14 mouse cellular contexts compared by ENCODE assay signal in the genomic region with DNA sequence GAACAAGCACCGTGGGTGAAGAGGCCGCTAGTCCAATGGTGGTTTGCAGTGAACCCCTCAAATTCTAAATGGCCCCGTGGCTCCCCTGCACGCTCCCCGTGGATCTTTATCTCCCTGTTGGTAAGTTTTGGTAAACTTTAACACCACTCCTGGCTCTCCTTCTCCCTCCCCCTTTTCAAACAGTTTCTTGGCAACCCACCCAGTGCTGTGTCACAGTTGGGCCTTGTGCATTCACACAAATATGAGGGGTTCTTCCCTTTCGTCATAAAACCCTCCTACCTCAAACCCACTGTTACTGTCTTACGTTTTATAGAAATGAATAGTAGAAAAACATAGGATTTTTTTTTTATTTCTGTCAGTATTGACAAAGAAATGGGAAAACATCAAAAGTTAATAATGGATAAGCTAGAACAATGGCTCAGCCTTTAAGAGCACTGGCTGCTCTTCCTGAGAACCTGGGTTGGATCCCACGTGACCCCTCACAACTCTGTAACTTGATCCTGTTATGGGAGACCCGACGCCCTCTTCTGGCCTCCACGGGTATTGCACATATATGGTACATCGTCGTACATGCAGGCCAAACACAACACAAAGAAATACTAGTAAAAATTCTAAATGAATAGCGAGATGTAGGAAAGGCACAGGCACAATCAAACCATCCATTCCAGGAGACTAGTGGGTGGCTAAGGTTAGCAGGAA.
DNase-seq lines count a peak whose midpoint lies in the region; ATAC-seq and TF ChIP-seq lines count a peak whose summit lies in the region.
"Had no signal": no experiment of that assay in that cellular context is flagged by ENCODE, and none has a peak within 500 bp of the region (broad histone marks: within the 10 kb centered on the region; RNA-seq: fewer than 3 reads in every experiment).

No protein-coding gene starts in this region.

- no peaks in the 10 kb centered on the region for H3K9me3 ChIP-seq in forebrain, postnatal 0 days (ENCODE audit: low read length)
- no peaks in the 10 kb centered on the region for H3K9me3 ChIP-seq in forebrain, embryonic 14.5 days (replicated peaks; ENCODE audit: control insufficient read depth, low read length)
- H3K9me3 ChIP-seq: forebrain, embryonic 10.5 days; hindbrain, embryonic 10.5 days; midbrain, embryonic 13.5 days had no signal

- H3K4me2 ChIP-seq in forebrain, postnatal 0 days (ENCODE audit: low read depth) = no peak overlapping the region
- no peak overlapping the region for H3K4me2 ChIP-seq in forebrain, embryonic 14.5 days (ENCODE audit: low read length)
- H3K4me2 ChIP-seq: midbrain, embryonic 13.5 days had no signal

- WGBS in forebrain, postnatal 0 days = 82% methylated on average over 14 of the region's 14 CpGs
- 81% methylated on average over 14 of the region's 14 CpGs for WGBS in forebrain, embryonic 14.5 days
- 74% methylated on average over 14 of the region's 14 CpGs for WGBS in lung, adult 2 months
- WGBS in olfactory bulb, adult 2 months = 87% methylated on average over 14 of the region's 14 CpGs

- peak; percentile 24; the same call in 1 of the 2 replicates for TF ChIP-seq CTCF in forebrain, postnatal 0 days (IDR thresholded peaks at IDR 0.05; ENCODE audit: low read depth)
- peak; percentile 24; the same call in 1 of the 2 replicates for TF ChIP-seq CTCF in lung, adult 2 months (IDR thresholded peaks at IDR 0.05; ENCODE audit: insufficient read depth, low read length)
- 0 out of 2 replicates have a peak, but pooled peaks have one; percentile 17 for TF ChIP-seq CTCF in olfactory bulb, adult 2 months (IDR thresholded peaks at IDR 0.05; ENCODE audit: insufficient read depth, low read depth, low read length)

- no peaks in the 10 kb centered on the region for H3K36me3 ChIP-seq in forebrain, postnatal 0 days (ENCODE audit: insufficient read depth)
- H3K36me3 ChIP-seq in forebrain, embryonic 14.5 days (ENCODE audit: control insufficient read depth, insufficient read depth, low read length) = no peaks in the 10 kb centered on the region
- H3K36me3 ChIP-seq: forebrain, embryonic 10.5 days; hindbrain, embryonic 10.5 days; midbrain, embryonic 13.5 days had no signal

- TF ChIP-seq POLR2A in lung, adult 2 months (IDR thresholded peaks at IDR 0.05; ENCODE audit: borderline replicate concordance, extremely low read depth, low read depth, low read length) = no peak
- TF ChIP-seq POLR2A in olfactory bulb, adult 2 months (IDR thresholded peaks at IDR 0.05; ENCODE audit: insufficient read depth, low read depth, low read length) = no peak

- no peak overlapping the region for H3K9ac ChIP-seq in forebrain, postnatal 0 days
- no peak overlapping the region for H3K9ac ChIP-seq in forebrain, embryonic 14.5 days (ENCODE audit: low read length)
- H3K9ac ChIP-seq: midbrain, embryonic 13.5 days had no signal

- no peaks in the 10 kb centered on the region for H3K27me3 ChIP-seq in forebrain, postnatal 0 days (ENCODE audit: insufficient read depth, low read length)
- no peaks in the 10 kb centered on the region for H3K27me3 ChIP-seq in forebrain, embryonic 14.5 days (replicated peaks; ENCODE audit: control insufficient read depth, insufficient read depth, low read length)
- H3K27me3 ChIP-seq: midbrain, embryonic 13.5 days had no signal

- no peak for DNase-seq in forebrain, postnatal 0 days
- no peak for DNase-seq in forebrain, embryonic 14.5 days (ENCODE audit: low spot score)
- no peak for DNase-seq in lung, adult 2 months
- no peak for DNase-seq in lung, postnatal 14 days
- DNase-seq in ZHBTc4 (ENCODE audit: low read depth, low spot score) = peak; percentile 89
- no peak for DNase-seq in spleen, postnatal 4 days (ENCODE audit: low spot score in 2 of 2)
- DNase-seq in thymus, postnatal 0 days (ENCODE audit: low spot score) = no peak
- DNase-seq: adrenal gland, postnatal 25 days; cerebellum, postnatal 36 days; kidney, postnatal 25 days had no signal

- H3K4me3 ChIP-seq in forebrain, postnatal 0 days (ENCODE audit: low read depth, low read length) = no peak overlapping the region
- no peak overlapping the region for H3K4me3 ChIP-seq in forebrain, embryonic 14.5 days (ENCODE audit: low read depth, low read length)
- H3K4me3 ChIP-seq in lung, adult 2 months (replicated peaks; ENCODE audit: extremely low read depth, low read depth, low read length) = no peak overlapping the region
- no peak overlapping the region for H3K4me3 ChIP-seq in olfactory bulb, adult 2 months (ENCODE audit: insufficient read depth, low read depth, low read length)
- H3K4me3 ChIP-seq: forebrain, embryonic 10.5 days; hindbrain, embryonic 10.5 days; midbrain, embryonic 13.5 days had no signal

- no peak for ATAC-seq in forebrain, postnatal 0 days
- ATAC-seq in forebrain, embryonic 14.5 days = no peak
- ATAC-seq: midbrain, embryonic 13.5 days had no signal

- H3K4me1 ChIP-seq in forebrain, postnatal 0 days (ENCODE audit: insufficient read depth) = no peaks in the 10 kb centered on the region
- H3K4me1 ChIP-seq in forebrain, embryonic 14.5 days (ENCODE audit: control insufficient read depth, insufficient read depth, low read length) = no peaks in the 10 kb centered on the region
- H3K4me1 ChIP-seq in lung, adult 2 months (ENCODE audit: control insufficient read depth, insufficient read depth, low read length) = no peaks in the 10 kb centered on the region
- no peaks in the 10 kb centered on the region for H3K4me1 ChIP-seq in olfactory bulb, adult 2 months (ENCODE audit: control insufficient read depth, insufficient read depth, low read length)
- H3K4me1 ChIP-seq: forebrain, embryonic 10.5 days; hindbrain, embryonic 10.5 days; midbrain, embryonic 13.5 days had no signal

- H3K27ac ChIP-seq in forebrain, postnatal 0 days (ENCODE audit: low read depth, low read length) = no peak overlapping the region
- H3K27ac ChIP-seq in forebrain, embryonic 14.5 days (ENCODE audit: low read depth, low read length) = no peak overlapping the region
- H3K27ac ChIP-seq in olfactory bulb, adult 2 months (ENCODE audit: insufficient read depth, low read depth, low read length) = no peak overlapping the region
- H3K27ac ChIP-seq: forebrain, embryonic 10.5 days; hindbrain, embryonic 10.5 days; midbrain, embryonic 13.5 days had no signal
